Mouse (Mus musculus) testis, adult 2 months (tissue): ENCODE results near the gene Il17rb.

ENCODE experiments used
- CTCF ChIP-seq: fragments of 200-500 bp; IDR thresholded peaks from 2 replicates; pipeline ENCODE4 v1.5.1; 2012; ENCODE audit warnings: low read depth, mild to moderate bottlenecking, inconsistent platforms, low read length, moderate library complexity; ENCODE audit not compliant: control insufficient read depth, insufficient read depth, insufficient replicate concordance
- POLR2A ChIP-seq: fragments of 200-500 bp; IDR thresholded peaks from 2 replicates; pipeline ENCODE4 v1.6.1; 2012; ENCODE audit warnings: low read depth, mild to moderate bottlenecking, inconsistent platforms, low read length, moderate library complexity; ENCODE audit not compliant: control insufficient read depth

DNA sequence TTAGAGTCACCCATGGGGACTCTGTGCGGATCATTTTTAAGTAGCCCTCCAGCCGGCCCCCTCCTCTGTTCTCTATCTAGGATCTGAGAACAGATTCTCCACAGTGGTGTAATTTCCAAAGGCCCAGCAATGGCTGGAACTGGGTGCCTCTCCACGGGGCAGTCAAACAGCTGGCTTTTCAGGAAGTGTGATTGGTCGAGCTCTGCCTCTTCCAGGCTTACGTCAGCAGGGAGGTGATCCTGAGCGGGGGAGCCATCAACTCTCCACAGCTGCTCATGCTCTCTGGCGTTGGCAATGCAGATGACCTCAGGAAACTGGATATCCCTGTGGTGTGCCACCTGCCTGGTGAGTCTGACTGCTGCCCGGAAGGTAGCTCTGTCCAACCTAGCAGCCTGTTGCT is 24.7 kb upstream of the Il17rb start:
- TF ChIP-seq CTCF (no peak), POLR2A (no peak)
